Mouse (Mus musculus) left cerebral cortex, postnatal 36 days (tissue): ENCODE data around the gene Kcnq1. TPM values are rescaled to one million over a fixed set of nuclear protein-coding genes. Genes with fewer than 3 reads are reported as not detected.

Experiments used
- DNase-seq, 2 experiments: peaks; one replicate each; pipeline ENCODE4 v3.0.0; 2021 to 2022; ENCODE audit warnings: low spot score in 2 of 2, mixed read lengths in 1 of 2
- intact Hi-C: fragments of 180-260 bp; cut with DNase I; formaldehyde crosslinking; loops from one replicate; pipeline ENCODE4 v1.15.1; 2025
- total RNA-seq, 2 experiments: library from RNA; stranded (reverse); gene quantifications; 2 replicates each; pipeline ENCODE4 v1.2.3; 2021

Gene Kcnq1
- total RNA-seq: under 1 TPM; 0.49 to 1.00 TPM

DNA sequence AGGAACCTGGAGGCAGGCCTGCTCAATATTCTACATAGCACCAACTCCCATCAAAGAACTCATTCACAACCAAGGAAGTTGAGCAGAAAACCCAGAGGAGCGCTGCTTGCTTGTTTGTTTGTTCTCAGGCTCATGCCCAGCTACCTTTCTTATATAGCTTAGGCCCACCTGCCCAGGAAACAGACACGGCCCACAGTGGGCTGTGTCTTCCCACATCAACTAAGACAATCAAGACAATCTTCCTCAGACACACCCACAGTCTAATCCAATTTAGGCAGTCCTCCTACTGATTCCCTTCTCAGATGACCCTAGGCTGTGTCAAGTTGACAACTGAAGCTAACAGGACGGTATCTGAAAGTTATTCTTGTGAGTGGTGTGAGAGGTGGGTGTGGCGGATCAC lies at the start of gene Kcnq1:
Kcnq1 (plus strand) TSS at position 301 of the 400 bp plus-strand sequence.
- no peak for DNase-seq
- intact Hi-C loops: no loop called here

DNA sequence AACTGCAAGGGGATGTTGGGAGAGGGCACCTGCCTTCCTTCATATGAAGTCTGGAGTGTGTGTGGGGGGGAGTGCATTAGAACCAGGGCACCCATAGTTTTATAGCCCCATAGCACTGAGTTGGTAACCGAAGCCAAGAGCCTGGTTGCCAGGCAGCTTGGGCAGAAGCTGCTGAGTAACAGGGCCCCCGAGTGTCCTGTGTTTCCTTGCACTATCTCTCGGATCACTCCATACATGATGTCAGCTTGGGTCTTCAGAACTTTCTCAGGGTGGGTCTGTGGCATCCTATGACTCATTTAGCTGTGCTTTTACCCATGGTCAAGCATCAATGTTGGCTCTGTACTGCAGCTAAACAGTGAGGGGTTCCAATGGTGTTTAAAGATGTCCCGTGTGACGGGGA lies 49.1 kb upstream of the Kcnq1 start:
- no peak for DNase-seq
- intact Hi-C loops: no loop called here

DNA sequence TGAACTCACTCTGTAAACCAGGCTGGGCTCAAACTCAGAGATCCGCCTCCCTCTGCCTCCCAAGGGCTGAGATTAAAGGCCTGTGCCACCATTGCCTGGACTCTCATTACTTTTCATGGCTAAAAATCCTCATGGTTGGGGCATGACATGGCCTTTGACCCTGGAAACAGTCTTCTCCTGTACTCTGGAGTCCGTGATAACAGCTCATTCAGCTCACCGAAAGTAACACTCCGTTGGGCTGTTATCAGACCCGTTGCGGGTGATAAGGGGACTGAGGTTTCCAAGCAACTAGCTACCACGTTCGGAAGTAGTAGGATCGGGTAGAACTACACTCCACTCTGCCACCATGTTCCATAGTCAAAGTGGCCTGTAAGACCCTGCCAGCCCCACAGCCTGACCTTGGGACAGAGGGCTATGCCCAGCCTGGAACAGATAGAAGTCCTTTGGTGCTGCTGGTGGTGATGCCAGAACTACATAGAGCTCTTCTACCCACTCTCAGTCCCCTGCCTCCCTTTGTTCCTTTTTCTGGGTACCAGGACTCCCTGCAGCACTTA lies 48.4 kb upstream of the Kcnq1 start:
- no peak for DNase-seq
- intact Hi-C loops: no loop called here

DNA sequence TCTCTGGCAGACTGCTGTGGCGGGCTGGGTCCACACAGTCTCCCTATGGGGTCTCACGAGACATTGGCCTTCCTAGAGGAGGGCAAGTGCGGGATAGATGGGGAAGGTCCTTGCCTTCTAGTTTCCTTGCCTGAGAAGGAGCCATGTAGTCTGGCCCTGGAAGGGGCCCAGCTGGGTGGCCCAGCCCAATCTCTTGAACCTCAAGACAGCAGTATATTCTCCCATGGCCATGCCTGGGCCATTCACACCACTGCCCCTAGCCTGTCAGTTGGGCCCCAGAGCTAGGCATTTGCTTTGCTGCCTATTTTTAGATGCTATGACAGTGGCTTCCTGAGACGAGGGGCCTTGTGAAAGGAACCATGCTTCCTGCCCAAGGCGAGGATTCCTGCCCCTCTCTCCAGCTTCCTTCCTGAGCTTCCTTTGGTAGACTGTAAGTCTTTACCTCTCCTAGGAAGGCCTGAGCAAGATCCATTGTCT lies 47.9 kb upstream of the Kcnq1 start:
- DNase-seq: no peak
- intact Hi-C loops: no loop called here

DNA sequence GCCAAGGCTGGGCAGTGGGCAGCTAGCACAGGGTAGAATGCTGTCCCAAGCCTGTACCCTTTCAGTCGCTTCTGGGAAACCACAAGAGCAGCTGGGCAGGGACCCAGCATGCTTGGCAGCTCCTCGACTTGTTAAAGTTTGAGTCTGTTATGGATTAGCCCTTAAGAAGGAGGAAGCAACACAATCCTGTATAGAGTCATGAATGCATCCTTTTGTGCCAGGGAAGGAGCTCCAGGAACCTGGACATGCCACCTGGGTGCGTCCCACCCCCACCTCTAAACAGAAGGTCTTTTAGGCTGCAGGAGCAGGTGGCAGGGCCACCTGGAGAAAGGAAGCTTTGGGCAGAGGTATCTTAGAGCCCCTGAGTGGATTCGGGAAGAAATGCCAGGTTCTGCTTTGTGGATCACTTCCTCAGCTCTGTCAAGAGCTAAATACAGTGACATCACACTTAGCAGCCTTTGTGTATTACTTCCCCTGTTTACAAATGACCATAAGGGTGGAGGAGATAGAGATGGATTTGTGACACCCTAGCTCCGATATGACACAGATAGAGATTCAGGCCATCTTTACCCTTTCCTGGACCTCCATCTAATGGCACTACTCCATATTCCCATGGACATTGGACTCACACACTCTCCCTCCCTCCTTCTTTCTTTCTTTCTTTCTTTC lies 46.8 kb upstream of the Kcnq1 start:
- peak in 1 of 2 experiments; percentile 24 for DNase-seq
- intact Hi-C loops: no loop called here

DNA sequence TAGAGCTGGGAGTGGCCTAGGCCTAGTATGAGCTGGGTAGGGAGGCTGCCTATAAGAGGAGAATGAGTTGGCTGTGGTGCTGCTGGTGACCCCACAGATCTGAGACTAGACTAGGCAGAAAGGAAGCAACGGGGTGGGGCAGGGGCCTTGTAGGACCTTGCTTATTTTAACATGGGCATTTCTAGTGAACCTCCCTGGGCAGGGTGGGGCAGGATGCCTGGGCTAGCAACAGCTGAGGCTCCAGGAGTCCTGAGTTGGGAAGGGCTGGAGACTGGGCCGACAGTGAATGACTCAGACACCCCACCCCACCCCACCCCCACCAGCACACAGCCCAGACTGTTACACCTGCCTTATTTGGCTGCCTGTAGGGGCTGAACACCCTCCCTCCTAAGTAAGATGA lies 43.5 kb upstream of the Kcnq1 start:
- intact Hi-C loops: no loop called here
- DNase-seq: no peak

DNA sequence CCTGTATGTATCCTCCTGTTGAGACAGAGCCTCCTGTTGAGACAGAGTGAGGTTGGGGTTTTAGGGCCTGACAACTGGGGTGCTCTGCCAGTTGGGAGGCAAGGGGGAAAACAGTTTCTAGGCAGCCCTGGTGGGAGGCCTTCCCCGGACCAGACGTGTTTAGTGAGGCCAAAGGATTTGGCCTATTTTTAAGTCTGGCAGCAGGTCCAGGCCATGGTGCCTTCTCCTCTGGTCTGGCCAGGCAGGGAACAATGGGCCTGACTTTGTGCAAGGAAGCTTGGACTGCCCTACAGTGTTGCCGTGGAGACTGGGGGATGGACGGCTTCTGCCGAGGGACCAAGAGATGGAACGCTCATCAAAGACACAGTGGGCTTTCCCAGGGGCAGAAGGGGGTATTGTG lies 41.9 kb upstream of the Kcnq1 start:
- intact Hi-C loops: no loop called here
- DNase-seq: no peak

DNA sequence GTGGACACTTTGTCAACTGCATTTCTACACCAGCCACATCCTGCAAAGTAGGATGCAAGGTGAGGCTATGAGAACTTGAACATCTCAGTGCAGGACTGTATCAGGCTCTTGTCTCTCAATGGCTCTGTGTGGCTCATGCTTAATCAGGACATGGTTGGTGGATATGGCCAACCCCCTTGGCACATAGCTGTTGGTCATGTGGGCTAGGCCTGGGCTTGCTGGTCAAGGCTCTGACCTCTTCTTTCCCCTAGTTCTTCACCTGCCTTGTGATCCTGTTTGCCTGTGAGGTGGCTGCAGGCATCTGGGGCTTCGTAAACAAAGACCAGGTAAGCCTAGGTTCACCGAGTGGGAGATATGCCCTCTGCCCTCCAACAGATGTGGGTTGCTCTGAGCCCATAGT lies 40.5 kb upstream of the Kcnq1 start:
- intact Hi-C loops: no loop called here
- no peak for DNase-seq

DNA sequence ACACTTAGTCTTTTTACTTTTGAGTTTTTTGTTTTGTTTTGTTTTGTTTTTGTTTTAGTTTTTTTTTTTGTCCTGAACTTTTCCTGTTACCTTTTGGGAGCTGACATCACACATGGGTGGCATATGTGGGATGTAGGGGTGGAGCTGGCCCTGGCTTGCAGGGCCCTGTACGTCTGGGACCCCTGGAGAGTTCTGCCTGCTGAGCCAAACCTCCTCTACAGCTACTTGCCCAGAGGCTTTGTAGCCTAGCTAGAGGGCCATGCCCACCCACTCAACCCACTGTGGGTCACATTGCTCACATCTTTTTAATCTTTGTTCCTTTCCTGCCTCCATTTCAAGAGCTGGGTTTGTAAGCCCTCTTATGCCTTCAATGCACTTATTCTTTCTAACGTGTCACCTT lies 38.7 kb upstream of the Kcnq1 start:
- DNase-seq: no peak
- intact Hi-C loops: no loop called here

DNA sequence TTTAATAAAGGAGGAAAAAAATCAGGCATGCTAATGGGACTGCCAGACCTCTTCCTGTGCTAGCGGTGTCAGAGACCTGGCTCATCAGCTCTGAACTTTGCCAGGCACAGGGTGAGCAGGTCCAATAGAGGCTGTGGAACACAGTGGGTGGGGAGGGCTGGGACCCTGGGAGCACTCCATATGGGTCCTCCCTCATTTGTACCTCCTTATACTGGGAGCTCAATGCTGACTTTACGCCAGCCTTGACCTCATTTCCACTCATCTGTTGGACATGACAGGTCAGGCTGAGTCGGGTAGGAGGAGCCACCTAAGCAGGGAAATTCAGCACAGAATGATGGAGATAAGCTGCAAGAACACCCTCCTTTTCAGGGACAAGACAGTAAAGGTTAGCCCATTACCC lies 38.3 kb upstream of the Kcnq1 start:
- no peak for DNase-seq
- intact Hi-C loops: no loop called here

DNA sequence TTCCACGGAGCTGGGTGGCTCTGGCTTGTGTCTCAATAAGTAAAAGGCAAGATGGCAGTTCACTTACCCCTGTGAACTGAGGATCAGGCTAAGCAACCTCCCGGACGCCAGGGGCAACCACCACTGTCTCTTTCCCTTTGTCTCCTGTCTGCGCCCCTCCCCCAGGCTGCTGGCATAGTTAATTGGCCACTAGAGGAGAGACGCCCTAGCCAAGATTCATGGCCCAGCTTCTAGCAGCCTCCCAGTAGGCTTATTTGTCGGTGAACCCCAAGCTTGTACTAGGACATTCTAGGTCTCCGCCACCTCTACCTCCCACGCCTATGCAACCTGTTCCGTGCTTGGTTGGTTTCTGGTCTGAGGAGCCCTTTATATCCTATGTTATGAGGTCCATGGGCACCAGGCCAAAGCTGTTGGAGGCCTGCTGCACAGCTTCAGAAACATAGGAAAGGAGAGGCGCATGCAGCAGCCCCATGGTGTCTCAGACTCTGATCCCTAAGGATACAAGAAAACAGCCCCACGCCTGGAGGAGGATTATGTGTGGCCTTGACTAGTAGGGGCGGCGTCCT lies 37.8 kb upstream of the Kcnq1 start:
- no peak for DNase-seq
- intact Hi-C loops: no loop called here

DNA sequence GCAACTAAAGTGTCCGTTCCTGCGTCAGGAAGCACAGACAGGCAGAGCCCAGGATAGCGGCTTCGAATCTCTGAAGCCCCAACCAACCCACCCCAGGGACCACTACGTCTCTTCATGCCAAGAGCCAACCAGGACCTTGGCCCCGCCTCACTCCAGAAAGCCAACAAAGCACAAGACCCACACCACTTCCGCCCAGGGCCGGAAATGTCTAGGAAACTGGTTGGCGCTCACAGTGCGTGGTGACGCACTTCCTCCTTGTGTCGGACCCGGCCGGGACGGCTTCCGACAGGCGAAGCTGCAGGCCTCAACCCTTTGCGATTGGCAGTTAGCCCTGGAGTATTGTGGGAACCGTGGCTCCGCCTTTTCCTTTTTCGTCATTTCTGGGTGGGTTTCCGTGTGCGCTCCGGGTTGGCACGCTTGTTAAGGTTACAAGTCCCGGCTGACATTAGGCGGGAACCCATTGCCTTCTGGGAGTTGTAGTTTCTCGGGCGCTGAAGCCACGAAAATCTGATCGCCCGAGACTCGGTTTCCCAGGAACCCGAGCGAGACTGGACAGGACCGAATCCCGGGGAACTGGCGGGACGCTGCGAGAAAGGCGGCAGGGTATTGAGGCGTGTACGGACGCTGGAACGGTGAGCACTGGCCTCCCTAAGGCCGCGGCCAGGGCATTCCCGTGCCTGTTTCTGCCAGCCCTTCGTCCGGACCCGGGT lies 37.1 kb upstream of the Kcnq1 start, which contains the start of gene Tssc4:
Tssc4 (plus strand) TSS at position 368 of the 710 bp plus-strand sequence.
- intact Hi-C loops: no loop called here
- DNase-seq: peak; percentile 98 to 99

DNA sequence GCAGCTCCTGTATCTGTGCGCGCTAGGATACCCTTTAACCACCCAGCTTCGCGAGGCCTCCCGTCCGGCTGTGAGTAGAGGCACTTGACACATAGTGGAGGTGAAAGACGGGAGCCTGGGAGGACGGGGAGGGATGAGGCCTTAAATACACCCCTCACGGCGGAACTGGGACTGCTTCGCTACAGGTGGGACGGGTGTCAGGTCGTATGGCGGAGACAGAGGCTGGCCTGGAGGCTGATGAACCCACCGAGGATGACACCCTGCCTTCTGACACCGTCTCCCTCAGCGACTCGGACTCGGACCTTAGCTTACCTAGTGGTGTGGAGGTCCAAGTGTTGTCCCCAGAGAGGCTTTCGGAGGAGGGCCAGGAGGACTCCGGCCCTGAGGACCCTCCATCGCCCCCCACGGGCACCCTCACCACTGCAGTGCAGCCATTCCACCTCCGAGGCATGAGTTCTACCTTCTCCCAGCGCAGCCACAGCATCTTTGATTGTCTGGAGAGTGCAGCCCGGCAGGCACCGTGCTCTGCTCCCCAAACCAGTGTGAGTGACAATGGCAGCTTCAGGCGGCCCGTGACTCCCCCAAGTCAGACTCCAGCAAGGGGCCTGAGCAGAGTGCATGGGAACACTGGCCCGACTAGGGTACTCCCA lies 36.3 kb upstream of the Kcnq1 start:
- intact Hi-C loops: no loop called here
- no peak for DNase-seq

DNA sequence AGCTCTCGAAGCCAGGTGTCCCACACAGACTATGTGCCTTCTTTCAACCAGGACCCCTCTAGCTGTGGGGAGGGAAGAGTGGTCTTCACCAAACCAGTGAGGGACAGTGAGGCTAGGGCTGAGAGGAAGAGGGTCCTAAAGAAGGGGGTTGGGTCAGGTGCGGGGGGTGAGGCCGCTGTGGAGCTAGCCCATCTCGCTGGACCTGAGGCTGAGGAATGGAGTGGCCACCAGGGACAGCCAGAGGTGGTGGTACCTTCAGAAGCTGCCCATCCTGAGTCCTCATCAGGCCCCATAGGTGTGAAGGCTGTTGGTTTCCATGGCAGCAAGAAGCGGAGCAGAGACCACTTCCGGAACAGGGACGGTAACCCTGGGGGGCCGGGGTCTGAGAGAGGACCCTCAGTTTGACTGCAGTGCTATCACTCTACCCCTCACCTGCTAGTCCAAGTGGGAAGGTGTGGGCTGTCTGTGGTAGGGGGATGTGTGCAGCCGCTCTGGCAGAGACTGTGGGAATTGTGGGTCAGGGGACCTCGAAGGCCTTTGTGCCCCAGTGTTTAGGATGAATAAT lies 35.6 kb upstream of the Kcnq1 start:
- intact Hi-C loops: no loop called here
- DNase-seq: no peak

DNA sequence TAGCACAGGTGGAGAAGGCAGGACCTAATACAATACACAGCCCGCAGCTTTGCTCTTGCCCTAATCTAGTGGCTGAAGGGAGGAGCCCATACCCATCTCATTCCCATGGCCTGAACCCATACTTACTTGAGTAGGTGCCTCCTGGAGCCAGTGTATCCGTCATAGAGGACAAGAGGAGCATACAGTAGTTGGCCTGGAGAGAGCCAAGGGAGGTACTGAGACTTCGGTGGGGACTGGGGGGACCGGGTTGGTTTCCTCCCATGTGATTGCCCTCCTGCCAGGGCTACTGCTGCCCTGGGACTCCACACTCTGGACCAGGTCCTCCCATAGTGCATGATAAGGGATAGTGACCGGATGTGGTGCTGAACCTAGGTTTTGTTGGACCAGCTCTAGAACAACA lies 33.6 kb upstream of the Kcnq1 start:
- intact Hi-C loops: no loop called here
- no peak for DNase-seq

DNA sequence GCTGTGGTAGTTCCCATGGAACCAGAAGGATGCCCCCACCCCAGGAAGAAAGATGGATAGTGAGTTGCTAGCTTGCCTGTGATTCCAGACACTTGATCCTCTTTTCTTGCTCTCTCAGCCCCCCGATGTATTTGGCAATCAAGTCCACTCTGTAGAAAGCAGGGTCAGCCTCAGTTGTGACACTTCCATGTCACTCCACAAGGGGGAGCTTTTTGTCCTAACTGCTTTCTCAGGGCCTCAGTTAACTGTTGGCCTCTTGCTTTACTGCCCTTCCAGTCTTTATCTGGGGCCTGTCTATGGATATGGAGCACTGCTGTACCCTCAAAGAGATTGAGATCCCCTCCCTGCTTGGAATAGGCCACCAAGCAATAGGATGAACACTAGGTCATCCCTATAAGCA lies 33.1 kb upstream of the Kcnq1 start:
- intact Hi-C loops: no loop called here
- DNase-seq: no peak

DNA sequence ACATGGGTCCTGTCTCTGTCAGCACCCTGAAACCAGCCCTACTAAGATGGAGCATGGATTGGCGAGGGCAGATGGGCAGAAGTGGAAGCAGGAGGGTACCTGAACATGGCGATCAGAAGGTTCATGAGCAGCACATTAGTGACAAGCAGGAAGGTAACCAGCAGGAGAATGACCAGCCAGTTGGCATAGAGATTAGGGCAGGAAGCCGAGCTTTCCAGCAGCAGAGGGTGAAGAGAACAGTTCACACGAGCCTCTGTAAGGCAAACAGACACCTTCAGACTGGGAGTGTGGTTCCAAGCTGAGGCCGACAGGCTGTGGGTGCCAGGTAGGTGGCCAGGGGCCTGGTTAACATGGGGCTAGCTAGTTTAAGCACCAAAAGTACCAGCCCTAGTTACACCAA lies 30.8 kb upstream of the Kcnq1 start:
- intact Hi-C loops: no loop called here
- DNase-seq: no peak

DNA sequence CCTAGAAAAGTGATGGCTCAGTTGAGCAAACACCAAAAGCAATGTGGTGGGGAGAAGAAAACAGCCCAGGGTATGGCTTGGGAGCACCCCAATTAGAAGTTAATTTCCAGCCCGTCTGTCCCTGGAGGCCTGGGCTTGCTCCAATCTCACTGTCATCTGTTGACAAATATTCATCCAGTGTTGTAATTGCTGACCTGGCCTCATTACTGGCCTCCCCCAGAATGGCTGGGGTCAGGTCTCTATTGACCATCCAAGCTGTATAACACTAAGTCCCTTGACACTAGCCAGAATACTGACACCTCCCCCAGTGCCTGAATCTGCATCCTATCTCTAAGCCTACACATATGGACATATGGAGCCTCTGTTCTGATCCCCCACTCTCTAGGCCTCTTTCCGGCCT lies 28.8 kb upstream of the Kcnq1 start:
- no peak for DNase-seq
- intact Hi-C loops: no loop called here

DNA sequence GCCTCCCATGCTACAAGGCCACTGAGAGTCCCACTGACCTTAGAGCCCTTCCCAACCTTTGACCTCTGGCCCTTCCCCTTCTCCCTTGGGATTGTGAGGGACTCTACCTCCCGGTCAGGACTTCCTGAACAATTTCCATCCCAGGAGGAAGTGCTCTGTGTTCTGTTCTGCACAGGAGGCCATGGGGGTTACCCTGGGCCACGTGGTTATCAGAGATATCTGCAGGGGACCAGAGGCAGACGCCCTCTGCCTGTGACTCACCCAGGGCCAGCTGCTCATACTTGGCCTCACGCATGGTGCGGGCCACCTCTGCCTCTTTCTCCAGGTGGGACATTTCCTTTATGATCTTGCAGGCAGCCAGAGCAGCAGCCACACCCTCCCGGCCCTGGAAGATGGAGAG lies 24.1 kb upstream of the Kcnq1 start:
- intact Hi-C loops: no loop called here
- no peak for DNase-seq

DNA sequence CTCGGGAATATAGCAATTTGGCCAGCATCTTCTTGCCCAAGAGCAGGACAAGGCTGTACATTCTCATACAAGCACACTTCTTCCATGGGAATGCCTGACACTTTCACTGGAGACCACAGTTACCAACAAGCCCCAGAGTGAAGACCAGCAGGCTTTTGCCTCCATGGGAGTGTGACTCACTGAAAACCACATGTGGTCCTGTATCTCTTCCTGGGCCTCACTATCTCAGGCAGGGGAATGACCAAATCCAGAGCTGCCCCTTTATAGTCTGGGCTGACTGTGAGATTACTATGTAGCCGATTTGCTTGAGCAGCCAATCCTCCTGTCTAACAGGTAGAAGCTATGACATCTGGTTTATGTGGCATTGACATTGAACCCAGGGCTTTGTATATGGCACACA lies 22.5 kb upstream of the Kcnq1 start:
- intact Hi-C loops: no loop called here
- no peak for DNase-seq
